Mouse (Mus musculus): ENCODE data around the gene Mcoln2. TPM values are rescaled to one million over a fixed set of nuclear protein-coding genes. Genes with fewer than 3 reads are reported as not detected.
A peak's percentile ranks its signal among the peaks of the same experiment; 100 is the strongest.

Gene Mcoln2
- polyA plus RNA-seq, 1 experiment from 2014 or later: 0.28 TPM

DNA sequence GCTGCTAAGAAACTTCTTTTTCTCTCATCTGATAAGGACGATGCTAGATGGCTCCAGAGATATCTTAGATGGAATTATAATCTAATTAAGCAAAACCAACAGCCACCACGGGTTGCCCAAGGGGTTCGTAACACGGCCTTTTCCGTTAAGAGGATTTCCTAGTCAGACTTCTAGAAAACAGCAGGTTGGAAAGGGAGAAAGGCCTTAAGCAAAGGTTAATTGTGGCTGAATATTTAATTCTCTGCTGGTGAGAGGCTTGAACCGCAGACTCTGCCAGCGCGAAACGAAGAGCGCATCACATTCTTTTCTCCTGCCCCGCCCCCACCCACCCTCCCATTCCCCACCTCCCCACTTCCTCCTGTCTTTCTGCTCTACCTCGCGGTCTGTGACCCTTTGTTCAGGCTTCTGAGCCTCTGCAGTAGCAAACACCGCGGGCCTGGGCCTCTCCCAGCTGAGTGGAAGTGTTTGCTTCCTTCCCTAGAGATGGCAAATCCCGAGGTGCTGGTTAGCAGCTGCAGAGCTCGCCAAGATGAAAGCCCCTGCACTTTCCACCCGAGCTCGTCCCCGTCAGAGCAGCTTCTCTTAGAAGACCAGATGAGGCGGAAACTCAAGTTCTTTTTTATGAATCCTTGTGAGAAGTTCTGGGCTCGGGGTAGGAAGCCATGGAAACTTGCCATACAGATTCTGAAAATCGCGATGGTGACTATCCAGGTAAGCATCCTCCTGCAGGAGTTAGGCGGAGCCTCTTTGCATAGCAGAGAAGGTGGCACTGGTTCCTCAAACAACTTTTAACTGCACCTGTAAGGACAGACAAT is 28.1 kb upstream of the Mcoln2 start:
- Histone ChIP-seq H3K36me3 (ENCODE audit: poor library complexity, severe bottlenecking) (no peaks in the 10 kb centered on the region), H3K4me2 (peak overlapping the region; percentile 53), H3K9me3 (replicated peaks) (no peaks in the 10 kb centered on the region), H3K4me3 (peak overlapping the region; percentile 26), H3K27me3 (peaks cover 24% of the 10 kb centered on the region), H3K4me1 (peaks cover 10% of the 10 kb centered on the region), H3K9ac (peak overlapping the region; percentile 41; the same call in 1 of the 2 replicates), H3K27ac (no peak overlapping the region)
- 0 out of 2 replicates have a peak, but pooled peaks have one; percentile 42 for ATAC-seq
- 8% methylated on average over 25 of the region's 25 CpGs for WGBS

DNA sequence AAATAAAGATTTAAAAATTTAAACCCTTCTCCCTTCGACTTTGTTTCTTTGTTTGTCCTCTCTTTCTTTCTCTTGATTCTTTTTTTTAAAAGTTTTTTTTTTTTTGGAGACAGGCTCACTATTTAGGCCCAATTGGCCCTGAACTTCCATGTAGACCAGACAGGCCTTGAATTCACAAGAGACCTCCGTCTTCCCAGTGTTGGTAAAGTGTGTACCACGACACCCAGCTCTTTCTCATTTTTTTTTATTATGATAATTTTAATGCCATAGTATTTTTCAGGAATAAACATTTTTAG is 27.6 kb upstream of the Mcoln2 start:
- ATAC-seq: no peak
- Histone ChIP-seq H3K4me2 (peak overlapping the region; percentile 53; the same call in 1 of the 2 replicates), H3K4me1 (peaks cover 10% of the 10 kb centered on the region), H3K9ac (0 out of 2 replicates have a peak overlapping the region, but pooled peaks have one; percentile 41), H3K9me3 (replicated peaks) (no peaks in the 10 kb centered on the region), H3K27ac (no peak overlapping the region), H3K4me3 (no peak overlapping the region), H3K27me3 (peaks cover 18% of the 10 kb centered on the region), H3K36me3 (ENCODE audit: poor library complexity, severe bottlenecking) (no peaks in the 10 kb centered on the region)
- 41% methylated on average over 3 of the region's 3 CpGs for WGBS

DNA sequence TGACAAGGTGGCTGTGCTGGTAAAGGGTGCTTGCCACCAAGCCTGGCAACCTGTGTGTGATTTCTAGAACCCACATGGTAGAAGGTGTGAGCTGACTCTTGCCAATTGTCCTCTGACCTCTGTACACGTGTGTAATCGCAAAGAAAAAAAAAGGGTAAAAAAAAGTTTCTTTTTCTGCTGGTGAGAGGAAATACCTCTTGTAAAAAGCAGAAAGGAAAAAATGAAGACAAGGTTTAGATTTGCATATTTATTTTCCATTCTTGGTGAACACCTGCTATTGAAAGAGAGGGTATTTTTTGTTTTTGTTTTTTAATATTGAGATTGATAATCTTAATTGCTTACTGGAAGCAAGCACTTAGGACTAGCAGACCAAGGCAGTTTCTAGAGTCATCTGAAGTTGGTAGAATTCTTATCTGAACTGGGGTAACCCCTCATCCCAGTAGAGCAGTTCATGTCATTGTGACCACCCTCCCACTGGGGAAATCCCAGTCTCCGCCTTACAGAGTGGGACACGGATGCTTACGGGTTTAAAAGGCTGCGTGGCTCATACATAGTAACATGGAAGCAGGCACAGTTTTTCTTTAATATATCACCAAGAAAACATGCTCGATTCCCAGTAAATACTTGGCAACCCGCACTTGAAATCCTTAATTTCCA is 26.7 kb upstream of the Mcoln2 start:
- H3K9me3 ChIP-seq (replicated peaks): no peaks in the 10 kb centered on the region
- ATAC-seq: no peak
- H3K4me1 ChIP-seq: peaks cover 4% of the 10 kb centered on the region; the same call in 1 of the 2 replicates
- H3K4me3 ChIP-seq: no peak overlapping the region
- H3K27ac ChIP-seq: no peak overlapping the region
- H3K9ac ChIP-seq: no peak overlapping the region
- no peaks in the 10 kb centered on the region for H3K36me3 ChIP-seq (ENCODE audit: poor library complexity, severe bottlenecking)
- WGBS: 81% methylated on average over 8 of the region's 8 CpGs
- peaks cover 10% of the 10 kb centered on the region for H3K27me3 ChIP-seq
- H3K4me2 ChIP-seq: no peak overlapping the region

- Histone ChIP-seq H3K4me2 (no peak overlapping the region), H3K27ac (no peak overlapping the region), H3K4me1 (peaks cover 4% of the 10 kb centered on the region; the same call in 1 of the 2 replicates), H3K4me3 (no peak overlapping the region), H3K9me3 (replicated peaks) (no peaks in the 10 kb centered on the region), H3K27me3 (peaks cover 5% of the 10 kb centered on the region), H3K9ac (no peak overlapping the region), H3K36me3 (ENCODE audit: poor library complexity, severe bottlenecking) (no peaks in the 10 kb centered on the region)
- WGBS: 65% methylated on average over 9 of the region's 9 CpGs
- ATAC-seq: peak; percentile 53; the same call in 1 of the 2 replicates
Measured at GRCm38 (mm10) chr3:146123464-146123825, 26.2 kb upstream of the Mcoln2 start.

DNA sequence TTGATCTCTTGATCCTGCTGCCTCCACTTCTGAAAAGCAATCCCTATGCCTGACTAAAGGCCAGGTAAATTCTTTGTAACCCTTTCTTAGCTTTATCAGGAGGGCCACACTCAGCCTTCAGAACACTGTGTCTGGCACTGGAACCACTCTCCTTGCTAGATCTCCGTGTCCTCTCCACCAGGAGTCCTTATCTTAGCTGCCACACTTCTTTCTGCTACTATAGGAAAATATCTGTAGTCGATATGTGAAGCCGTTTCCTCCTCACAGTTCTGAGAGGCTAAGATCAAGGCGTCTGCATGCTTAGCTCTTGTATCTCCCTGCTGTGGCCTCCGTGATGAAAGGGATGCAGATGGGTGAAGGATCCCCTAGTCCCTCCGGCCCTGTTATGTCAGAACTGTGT is 22.4 kb upstream of the Mcoln2 start:
- no peak overlapping the region for H3K4me3 ChIP-seq
- H3K27ac ChIP-seq: no peak overlapping the region
- peaks cover 4% of the 10 kb centered on the region; the same call in 1 of the 2 replicates for H3K4me1 ChIP-seq
- no peak overlapping the region for H3K9ac ChIP-seq
- no peak for ATAC-seq
- H3K36me3 ChIP-seq (ENCODE audit: poor library complexity, severe bottlenecking): no peaks in the 10 kb centered on the region
- WGBS: 78% methylated on average over 6 of the region's 6 CpGs
- no peaks in the 10 kb centered on the region for H3K27me3 ChIP-seq
- no peaks in the 10 kb centered on the region for H3K9me3 ChIP-seq (replicated peaks)
- no peak overlapping the region for H3K4me2 ChIP-seq

DNA sequence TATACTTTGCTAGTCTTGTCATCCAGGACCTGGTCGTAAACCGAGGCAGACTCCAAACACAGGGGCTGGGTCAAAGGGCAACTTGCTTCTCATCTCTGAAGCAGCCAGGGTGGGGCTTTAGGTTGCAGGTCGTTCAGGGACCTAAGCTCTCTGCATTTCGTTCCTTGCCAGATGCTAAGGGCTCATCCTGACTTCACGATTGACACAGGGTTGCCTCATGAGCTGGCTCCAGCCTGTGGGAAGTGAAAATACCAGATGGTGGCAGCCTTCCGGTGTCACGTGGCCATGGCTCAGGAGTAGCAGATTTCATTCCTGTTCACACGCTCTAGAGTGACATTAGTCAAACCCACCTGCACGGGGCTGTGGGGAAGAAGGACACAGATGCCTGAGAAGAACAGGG is 14.8 kb upstream of the Mcoln2 start:
- Histone ChIP-seq H3K9ac (no peak overlapping the region), H3K4me3 (no peak overlapping the region), H3K4me2 (no peak overlapping the region), H3K27me3 (no peaks in the 10 kb centered on the region), H3K36me3 (ENCODE audit: poor library complexity, severe bottlenecking) (no peaks in the 10 kb centered on the region), H3K9me3 (replicated peaks) (no peaks in the 10 kb centered on the region), H3K4me1 (no peaks in the 10 kb centered on the region), H3K27ac (no peak overlapping the region)
- WGBS: 86% methylated on average over 9 of the region's 9 CpGs
- no peak for ATAC-seq

- H3K27me3 ChIP-seq: no peaks in the 10 kb centered on the region
- no peak overlapping the region for H3K4me2 ChIP-seq
- no peaks in the 10 kb centered on the region for H3K4me1 ChIP-seq
- H3K9me3 ChIP-seq (replicated peaks): no peaks in the 10 kb centered on the region
- 88% methylated on average over 2 of the region's 2 CpGs for WGBS
- no peak overlapping the region for H3K9ac ChIP-seq
- H3K36me3 ChIP-seq (ENCODE audit: poor library complexity, severe bottlenecking): no peaks in the 10 kb centered on the region
- no peak for ATAC-seq
- no peak overlapping the region for H3K27ac ChIP-seq
- H3K4me3 ChIP-seq: no peak overlapping the region
Measured at GRCm38 (mm10) chr3:146135417-146135816, 14.2 kb upstream of the Mcoln2 start.

- H3K9me3 ChIP-seq (replicated peaks): no peaks in the 10 kb centered on the region
- no peak overlapping the region for H3K9ac ChIP-seq
- H3K4me2 ChIP-seq: no peak overlapping the region
- no peaks in the 10 kb centered on the region for H3K4me1 ChIP-seq
- 37% methylated on average over 10 of the region's 10 CpGs for whole genome bisulfite sequencing
- ATAC-seq: 0 out of 2 replicates have a peak, but pooled peaks have one; percentile 33
- H3K27me3 ChIP-seq: no peaks in the 10 kb centered on the region
- H3K27ac ChIP-seq: no peak overlapping the region
- H3K4me3 ChIP-seq: no peak overlapping the region
- no peaks in the 10 kb centered on the region for H3K36me3 ChIP-seq (ENCODE audit: poor library complexity, severe bottlenecking)
Measured at GRCm38 (mm10) chr3:146136422-146136821, 13.2 kb upstream of the Mcoln2 start.

GRCm38 (mm10) chr3:146140276-146140675 is 9.4 kb upstream of the Mcoln2 start:
- Histone ChIP-seq H3K4me1 (no peaks in the 10 kb centered on the region), H3K9ac (no peak overlapping the region), H3K4me3 (no peak overlapping the region), H3K27me3 (no peaks in the 10 kb centered on the region), H3K4me2 (no peak overlapping the region), H3K9me3 (replicated peaks) (no peaks in the 10 kb centered on the region), H3K36me3 (ENCODE audit: poor library complexity, severe bottlenecking) (no peaks in the 10 kb centered on the region), H3K27ac (no peak overlapping the region)
- 94% methylated on average over 7 of the region's 7 CpGs for WGBS
- no peak for ATAC-seq

GRCm38 (mm10) chr3:146142523-146142922 is 7.1 kb upstream of the Mcoln2 start:
- Histone ChIP-seq H3K27me3 (no peaks in the 10 kb centered on the region), H3K27ac (no peak overlapping the region), H3K4me1 (no peaks in the 10 kb centered on the region), H3K4me3 (no peak overlapping the region), H3K9me3 (replicated peaks) (no peaks in the 10 kb centered on the region), H3K9ac (no peak overlapping the region), H3K36me3 (ENCODE audit: poor library complexity, severe bottlenecking) (no peaks in the 10 kb centered on the region), H3K4me2 (no peak overlapping the region)
- ATAC-seq: no peak
- WGBS: 84% methylated on average over 7 of the region's 7 CpGs

DNA sequence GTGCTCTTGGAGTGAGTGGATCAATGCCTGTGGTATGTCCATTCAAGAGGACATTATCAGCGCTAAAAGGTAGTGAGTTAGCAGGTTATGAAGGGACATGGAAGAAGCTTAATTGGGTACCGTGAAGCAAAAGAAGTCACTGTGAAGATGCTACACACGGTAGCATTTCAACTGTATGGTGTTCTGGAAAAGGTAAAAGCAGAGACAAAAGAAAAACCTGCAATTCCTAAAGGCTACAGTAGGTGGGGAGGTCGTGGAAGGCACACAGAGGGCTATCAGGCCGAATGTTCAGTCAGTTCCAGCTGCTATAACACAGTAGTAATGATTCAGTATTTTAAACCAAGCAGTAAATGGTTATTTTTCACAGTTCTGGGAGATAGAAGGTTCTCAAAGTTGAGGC is 4.1 kb upstream of the Mcoln2 start:
- Histone ChIP-seq H3K4me1 (peaks cover 9% of the 10 kb centered on the region), H3K27ac (no peak overlapping the region), H3K36me3 (ENCODE audit: poor library complexity, severe bottlenecking) (no peaks in the 10 kb centered on the region), H3K27me3 (peaks cover 14% of the 10 kb centered on the region), H3K9ac (no peak overlapping the region), H3K9me3 (replicated peaks) (no peaks in the 10 kb centered on the region), H3K4me3 (no peak overlapping the region), H3K4me2 (no peak overlapping the region)
- 56% methylated on average over 5 of the region's 5 CpGs for WGBS
- ATAC-seq: no peak

DNA sequence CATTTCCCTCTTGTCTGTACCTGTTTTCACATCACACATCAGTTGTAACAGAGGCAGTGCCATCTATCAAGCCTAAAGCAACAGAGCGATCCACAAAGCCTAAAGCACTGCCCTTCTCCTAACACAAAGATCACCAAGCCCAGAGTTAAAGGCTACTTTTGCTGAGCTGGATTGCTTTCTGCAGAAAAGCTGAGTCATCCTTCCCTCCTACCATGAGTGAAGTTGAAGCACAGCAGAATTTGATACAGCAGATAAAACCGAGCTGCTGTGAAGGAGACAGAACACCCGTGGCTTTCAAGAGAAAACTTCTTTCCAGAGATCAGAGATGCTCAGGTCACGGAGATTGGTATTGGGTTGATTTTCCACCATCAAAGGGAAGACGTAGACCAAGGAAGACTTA is 3.5 kb upstream of the Mcoln2 start:
- no peak overlapping the region for H3K9ac ChIP-seq

More for the DNA sequence above, 3.5 kb upstream of the Mcoln2 start:
- Histone ChIP-seq H3K4me2 (no peak overlapping the region), H3K27me3 (peaks cover 20% of the 10 kb centered on the region), H3K4me3 (no peak overlapping the region), H3K27ac (no peak overlapping the region), H3K4me1 (peaks cover 12% of the 10 kb centered on the region), H3K36me3 (ENCODE audit: poor library complexity, severe bottlenecking) (no peaks in the 10 kb centered on the region), H3K9me3 (replicated peaks) (no peaks in the 10 kb centered on the region)
- no peak for ATAC-seq
- 79% methylated on average over 5 of the region's 5 CpGs for whole genome bisulfite sequencing
